Mouse (Mus musculus) embryo, embryonic 11 days (tissue): Measurements from ENCODE around the gene Lhx8.

Experiments
- DNase-seq: peaks from one replicate; pipeline ENCODE4 v3.0.0-alpha.2; 2015

The Lhx8 gene

DNA sequence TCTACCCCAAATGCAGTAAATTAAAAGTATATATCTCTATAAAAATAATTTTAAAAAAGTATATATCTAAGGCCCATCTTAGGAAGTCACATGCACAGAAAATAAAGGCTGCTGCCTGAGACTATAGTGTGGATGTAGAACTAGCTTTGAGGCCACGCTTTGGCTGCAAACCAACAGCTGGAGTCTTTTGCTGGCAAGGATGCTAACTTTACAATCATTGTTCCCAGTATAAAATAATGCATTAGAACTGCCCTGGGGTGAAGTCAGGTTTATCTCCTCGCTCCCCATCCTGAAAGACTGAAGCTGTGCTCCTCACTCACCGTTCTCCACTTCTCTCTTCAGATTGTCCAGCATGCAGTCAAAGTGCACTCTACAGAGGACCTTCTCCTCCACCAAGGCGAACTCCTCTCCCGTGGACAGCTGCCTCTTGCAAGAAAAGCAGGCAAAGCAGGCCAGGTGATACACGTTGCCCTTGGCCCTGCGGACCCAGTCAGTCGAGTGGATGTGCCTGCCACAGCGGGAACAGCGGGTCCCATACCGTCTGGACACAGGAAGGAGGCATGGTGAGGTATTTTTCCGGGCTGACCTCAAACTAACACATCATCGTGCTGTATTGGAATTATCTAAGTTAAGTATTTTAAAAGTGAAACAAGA lies 8.4 kb downstream of the Lhx8 start:
- no peak for DNase-seq

DNA sequence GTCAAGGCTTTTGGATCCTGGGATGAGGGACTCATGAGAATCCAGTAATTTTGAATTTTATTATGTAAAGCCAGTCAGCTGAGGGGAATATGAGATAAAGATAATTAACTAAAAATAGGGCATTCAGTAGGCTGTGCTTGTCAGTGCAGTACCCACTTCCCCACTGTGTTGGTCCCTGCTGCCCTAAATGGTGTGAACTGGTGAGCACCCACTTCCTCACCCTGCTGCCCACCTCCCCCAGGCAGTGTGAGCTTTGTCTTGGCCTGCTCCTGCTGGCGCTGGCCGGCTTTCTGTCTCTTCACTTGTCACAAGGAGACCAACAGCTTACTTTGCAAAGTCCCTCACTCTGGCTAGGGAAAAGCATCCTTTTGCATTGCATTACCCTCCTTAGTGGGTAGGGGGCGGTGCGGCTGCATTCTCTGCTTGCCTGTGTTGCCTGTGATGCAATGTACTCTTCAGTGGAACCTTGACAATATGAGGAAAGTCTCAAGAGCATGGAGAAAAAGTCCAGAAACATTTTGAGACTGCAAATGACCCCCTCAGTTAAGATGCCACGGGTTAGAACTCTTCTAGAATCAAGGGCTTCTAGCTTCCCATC lies 12.7 kb downstream of the Lhx8 start:
- peak; percentile 45 for DNase-seq

DNA sequence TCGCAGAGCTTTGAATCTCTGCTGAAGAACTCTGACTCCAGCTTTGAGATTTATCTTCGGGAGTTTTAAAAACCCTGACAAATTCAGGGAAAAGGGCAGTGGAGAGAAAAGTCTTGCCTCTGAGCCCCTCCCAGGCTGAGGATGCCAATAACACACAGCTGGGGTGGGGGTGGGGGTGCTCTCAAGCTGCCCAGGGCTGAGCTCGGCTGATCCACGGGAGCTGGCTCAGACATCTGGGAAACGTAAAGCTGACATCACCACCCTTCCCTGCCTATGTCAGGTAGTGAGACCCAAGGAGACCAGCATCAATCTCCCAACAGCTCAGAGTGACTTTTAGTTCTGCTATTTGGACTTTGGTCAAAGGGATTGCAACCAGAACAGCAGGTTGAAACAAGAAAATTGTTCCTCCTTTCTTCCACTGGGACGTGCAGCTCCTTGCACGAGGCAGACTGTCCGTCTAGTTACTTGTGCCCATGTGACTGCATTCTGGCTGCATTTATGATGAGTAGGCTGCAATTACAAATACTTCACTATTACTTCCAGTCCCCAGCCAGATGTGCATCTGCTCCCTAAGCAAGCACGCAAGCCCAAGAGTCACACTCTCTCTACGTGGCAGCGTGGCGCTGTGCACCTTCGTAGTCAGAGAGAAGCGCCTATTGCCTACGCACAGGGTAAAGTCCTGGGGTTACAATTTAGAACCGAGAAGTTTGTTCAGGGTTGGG lies 25.1 kb downstream of the Lhx8 start:
- DNase-seq = no peak

DNA sequence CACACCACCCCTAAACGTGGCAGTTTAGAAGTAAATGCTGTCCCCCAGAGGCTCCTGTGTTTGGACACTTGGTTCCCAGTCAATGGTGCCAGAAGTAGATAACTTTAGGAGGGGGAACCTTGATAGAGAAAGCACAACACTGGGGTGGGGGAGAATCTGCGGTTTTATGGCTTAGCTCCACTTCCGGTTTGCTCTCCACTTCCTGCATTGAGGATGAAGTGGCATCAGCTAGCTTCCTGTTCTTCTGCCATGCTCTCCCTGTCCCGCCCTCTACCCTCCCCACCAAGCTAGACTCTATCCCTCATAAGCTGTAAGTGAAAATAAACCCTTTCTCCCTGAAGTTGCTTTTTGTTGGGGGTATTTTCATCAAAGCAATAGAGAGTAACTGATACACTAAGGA lies 29.4 kb downstream of the Lhx8 start:
- no peak for DNase-seq

DNA sequence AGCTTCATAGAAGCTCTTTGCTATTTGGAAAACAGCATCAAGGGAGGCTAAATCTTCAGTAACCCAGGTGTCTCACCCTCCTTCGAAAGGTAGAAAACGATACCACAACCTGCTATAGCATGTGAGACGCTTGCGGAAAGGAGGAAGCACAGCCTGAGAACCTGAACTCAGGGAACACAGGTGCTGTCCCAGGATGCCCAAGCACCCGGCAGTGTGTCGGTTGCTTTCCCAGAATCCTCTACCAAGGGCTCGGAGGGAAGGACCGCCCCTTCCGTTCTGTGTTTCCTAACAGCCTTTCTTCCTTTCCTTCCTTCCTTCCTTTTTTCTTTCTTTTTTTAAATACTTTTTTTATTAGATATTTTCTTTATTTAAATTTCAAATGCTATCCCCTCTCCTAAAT lies 30.5 kb downstream of the Lhx8 start:
- DNase-seq = no peak

DNA sequence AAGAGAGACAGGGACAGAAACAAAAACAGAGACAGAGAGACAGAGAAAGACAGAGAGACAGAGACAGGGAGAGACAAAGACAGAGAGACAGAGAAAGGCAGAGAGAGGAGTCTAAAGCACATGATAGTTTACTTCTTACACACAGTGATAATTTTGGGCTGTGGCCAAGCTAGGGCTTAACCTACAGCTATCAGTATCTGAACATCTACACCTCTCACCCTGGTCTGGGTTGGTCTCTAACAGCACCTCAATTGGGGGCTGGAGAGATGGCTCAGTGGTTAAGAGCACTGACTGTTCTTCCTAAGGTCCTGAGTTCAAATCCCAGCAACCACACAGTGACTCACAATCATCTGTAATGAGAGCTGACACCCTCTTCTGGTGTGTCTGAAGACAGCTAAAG lies 32.0 kb downstream of the Lhx8 start:
- DNase-seq = no peak

DNA sequence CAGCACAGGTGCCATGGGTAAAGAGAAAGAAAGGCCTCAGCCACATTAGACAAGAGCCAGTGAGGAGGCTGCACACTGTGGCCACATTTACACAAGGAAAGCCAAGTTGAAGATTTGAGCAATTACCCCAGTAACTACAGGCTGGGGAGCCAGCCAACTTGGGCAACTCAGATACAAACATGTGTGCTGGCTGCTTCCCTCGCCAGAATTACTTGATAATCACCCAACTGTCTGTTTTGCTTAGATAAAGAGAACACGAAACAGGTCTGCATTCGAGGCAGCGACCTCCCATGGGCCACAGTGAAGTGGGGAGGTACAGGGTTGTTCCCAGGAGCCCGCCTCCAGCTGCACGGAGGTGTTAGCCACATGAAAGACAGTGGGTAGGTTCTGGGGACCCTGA lies 33.0 kb downstream of the Lhx8 start:
- DNase-seq = no peak

DNA sequence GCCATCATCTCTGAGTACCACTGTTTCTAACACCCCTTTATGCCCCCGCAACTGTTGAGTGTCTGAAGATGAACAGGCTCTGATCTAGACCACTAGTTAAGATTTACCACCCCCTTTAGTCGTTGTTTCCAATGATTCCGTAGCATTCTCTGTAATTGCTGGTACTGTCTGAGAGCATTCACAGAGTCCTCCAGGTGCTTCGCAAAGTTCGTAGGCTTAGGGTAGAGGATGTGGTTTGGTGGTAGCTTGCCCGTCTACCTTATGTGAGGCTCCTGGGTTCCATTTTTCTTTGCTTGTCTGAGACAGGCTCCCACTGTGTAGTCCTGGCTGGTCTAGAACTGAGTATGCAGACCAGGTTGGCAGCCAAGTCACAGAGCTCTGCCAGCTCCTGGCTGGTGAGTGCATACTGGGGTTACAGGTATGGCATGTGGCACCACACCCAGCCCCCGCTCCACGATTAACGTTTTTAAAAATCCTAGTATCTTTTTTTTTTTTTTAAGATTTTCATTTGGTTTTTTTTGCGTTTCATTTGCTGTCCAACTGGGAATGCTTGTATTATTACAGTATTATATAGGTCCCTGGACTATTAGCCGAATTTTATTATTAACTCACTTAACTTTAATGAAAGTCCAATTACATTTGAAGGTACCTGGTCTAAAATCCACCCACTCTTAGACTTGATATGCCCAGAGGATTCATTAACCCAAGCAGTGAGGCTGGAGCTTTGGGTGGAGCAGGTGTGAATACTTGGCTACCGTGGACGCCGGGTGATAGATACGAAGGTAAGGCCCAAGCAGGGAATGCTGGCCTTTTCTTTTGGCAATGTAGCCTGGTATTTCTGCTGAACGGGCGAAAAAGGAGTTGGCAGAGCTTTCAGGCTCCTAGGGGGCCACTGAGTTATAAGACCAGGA lies 35.3 kb downstream of the Lhx8 start:
- no peak for DNase-seq

DNA sequence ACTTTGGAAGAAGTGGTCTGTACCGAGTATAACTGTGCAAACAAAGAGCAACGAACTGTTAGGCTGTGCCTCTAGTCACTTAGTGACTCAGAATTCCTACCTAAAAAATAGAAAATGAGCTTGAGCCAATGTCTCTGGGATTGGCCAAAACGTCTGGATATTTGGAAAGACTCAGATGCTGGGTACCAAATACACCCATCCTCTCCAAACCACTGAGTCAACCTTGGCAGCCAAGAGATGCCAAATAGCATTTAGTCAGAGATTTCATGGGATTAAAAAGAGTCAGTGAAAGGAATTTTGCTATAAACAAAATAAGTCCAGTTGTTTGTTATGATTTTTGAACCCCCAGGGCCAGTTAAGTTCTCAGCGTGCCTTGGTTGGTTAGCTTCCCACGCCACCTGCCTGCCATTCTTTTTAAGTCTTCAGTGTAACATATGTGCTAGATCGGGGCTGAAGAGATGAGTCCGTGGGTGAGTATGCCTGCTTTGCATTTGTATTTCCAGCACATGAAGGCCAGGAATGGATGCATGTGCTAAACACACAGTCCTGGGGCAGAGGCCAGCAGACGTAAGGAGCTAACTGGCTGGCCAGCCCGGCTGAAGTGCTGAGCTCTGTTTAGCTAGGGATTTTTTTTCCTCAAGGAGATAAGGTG lies 36.5 kb downstream of the Lhx8 start:
- no peak for DNase-seq

DNA sequence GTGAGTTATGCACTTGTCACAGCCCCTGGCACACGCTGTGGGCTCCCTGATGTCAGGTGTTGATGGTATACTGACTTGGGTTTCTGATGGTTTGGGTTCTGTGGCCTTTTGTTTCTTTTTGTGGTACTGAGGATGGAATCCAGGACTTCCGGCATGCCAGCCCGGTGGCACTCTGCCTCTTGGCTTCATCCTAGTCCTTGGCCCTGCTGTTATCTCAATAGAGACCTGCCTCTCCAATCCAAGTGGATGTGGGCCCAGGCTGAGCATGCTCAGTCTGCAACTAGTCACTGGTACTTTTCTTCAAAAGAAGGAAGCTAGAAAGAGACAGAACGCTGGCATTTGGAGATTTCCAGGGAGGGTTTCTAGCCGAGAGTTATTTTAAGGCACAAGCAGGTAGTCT lies 38.3 kb downstream of the Lhx8 start:
- no peak for DNase-seq

DNA sequence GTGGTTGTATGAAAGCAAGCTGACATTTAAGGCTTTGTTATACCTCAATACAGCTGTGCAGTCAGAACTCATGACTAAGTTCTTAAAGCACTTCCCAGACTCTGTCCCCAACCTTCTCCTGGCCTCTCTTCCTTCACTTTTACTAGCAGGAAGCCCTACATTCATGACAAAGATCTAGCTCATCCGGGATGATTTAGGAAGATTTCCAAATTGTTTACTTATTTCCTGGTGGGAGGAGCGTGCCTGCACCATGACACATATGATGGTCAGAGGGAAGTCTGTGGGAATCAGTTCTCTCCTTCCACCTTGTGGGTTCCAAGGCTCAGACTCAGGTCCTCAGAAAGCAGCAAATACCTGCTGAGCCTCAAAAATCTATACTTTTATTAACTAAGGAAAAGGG lies 40.1 kb downstream of the Lhx8 start:
- DNase-seq = no peak

DNA sequence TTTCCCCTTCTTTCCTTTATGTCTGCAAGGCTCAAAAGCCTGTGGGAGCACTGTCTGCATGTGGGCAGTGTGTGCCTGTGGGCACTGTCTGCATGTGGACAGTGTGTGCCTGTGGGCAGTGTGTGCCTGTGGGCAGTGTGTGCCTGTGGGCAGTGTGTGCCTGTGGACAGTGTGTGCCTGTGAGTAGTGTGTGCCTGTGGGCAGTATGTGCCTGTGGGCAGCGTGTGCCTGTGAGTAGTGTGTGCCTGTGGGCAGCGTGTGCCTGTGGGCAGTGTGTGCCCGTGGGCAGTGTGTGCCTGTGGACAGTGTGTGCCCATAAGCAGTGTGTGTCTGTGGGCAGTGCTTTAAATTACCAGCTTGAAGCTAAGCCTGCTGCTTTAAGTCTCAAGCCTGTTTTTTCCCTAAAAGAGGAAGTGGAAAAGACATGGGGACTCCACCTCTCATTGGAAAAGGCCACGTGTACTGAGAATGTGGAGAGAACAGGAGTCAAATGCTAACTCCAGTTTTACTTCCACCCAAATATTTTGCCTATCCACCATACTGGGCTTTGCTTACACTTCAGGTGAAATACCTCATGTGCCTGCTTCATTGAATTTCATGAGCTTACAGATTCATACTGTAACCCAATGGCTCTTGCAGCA lies 41.9 kb downstream of the Lhx8 start:
- no peak for DNase-seq

DNA sequence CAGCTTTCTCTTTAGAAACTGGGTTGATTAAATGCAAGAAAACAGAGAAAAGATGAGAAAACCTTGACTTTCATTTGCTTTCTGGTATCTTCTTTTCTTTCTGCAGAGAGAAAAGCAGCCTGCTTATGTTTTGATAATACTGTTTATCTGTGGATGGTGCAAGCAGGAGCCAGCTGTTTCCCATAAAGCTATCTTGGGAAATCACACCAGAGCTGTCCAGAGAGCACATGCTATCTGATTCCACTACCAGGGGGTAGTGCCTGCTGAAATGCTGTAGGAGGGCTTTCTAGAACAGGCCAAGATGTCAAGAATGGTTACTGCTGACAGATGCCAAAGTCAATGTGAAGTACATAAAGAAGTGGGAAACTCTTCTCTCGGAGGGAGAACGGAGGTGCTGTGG lies 43.2 kb downstream of the Lhx8 start:
- DNase-seq = no peak

DNA sequence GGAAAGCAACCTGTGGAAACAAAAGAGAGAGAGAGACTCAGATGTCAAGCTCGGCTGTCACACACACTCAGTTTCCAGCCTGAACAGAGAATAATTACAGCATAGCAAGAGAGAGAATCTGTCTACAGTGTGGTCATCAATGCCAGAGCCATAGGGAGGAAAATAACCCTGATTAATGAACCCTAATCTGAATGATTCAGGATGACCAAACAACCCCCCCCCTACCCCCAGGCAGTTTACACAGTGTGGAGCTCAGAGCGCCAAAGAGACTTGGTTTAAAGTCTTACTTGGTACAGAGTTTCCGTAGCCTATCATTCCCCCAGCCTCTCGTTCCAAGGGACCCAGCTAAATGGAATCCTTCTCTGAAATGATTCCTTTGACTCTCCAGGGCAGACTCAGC lies 45.1 kb downstream of the Lhx8 start:
- DNase-seq = no peak

DNA sequence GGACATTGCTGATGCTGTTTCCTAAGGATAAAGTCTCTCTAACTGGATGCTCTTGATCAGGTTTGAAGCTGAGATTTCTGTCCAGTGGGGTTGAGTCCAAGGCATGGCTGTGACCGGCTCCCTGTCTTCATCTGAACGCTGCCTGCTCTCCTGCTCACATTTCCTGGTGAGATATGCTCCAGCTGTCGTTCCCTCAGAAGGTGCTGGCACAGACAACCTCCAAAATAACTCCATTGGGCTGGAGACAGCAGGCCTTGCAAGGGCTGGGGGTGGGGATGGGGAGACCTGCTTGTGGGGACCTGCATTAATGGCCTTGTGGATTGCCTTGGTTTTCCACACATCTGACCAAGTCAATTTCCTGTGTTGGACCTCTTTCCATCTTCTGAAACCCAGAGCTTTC lies 46.2 kb downstream of the Lhx8 start:
- no peak for DNase-seq

DNA sequence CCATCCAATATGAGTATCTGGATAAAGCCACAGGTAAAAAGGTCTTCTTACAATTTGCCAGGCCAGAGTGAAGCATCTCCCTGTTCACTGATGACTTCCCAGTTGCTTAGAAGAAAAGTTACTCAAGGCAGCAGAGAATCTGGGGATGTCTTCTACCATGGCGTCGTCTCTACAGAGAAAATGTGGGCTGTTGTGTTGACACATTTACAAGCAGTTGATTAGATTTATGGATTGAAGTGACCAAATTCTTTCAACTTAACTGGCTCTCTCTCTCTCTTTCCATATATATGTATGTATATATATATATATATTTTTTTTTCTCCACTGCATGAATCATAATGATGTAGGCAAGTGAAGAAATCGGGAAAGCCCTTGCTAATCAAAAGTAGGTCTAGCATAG lies 55.8 kb downstream of the Lhx8 start:
- no peak for DNase-seq

DNA sequence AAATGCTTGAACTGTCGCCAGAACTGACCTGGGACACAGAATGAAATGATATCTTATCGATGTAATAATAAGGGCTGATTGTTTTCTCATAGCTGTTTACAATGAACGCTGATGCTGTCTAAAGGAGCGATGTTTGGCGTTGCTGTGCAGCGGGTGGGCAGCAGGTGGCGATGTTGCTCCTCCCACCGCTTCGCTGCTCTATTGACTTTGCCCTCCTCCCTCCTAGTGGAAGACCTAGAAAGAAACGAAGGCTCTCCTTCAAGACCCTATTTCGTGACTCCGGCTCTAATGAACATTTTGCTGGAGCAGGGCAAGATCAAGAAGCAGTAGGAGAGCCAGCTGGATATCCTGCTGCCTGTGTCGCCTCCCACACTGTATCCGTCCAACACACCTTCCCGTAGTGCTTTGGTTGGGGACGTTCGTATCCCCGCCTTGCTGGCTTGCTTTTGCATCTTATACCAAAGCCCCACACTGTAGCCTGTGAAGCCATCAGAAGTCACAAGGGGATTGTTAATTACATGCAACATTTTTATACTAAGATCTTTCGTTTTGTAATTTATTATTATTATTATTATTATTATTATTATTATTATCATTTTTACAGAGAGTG lies 60.6 kb downstream of the Lhx8 start:
- peak; percentile 76 for DNase-seq

DNA sequence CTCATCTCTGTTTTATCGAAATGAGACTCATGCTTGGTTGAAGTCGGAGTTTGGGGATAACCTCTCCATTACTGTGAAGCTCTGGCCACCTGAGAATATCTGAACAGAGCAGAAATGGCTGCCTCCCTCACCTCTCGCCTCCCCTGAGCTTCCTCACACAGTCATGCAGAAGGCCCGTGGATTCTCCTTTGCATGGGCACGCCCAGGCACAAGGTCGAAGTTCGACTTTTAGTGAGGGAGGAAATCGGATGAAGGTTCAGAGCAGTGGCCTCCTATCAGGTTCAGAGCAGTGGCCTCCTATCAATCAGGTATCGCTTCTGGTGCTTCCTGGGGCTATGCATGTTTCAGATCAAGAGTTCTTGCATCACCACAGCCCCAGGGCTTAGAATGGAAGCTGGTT lies 62.1 kb downstream of the Lhx8 start:
- no peak for DNase-seq

DNA sequence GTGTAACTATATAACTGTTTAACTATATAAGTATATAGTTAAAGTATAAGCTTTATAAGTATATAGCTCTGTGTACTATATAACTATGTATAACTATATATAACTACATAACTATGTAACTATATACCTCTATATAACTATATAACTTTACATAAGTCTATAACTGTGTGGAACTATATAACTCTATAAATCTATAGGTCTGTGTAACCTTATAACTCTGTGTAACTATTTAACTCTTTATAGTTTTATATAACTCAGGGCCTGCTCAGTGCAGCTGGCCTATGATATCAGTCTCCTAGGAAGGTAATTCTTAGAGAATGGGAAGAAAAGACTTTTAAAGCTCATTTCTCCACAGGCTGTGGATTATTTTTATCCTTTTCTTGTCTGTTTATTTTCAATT lies 73.1 kb downstream of the Lhx8 start:
- DNase-seq = no peak
